Comparison of ENCODE assay signal across 8 mouse cellular contexts in genomic region chr3:95588604-95589086, GRCm38 (mm10). TPM values are rescaled to one million over a fixed set of nuclear protein-coding genes. Genes with fewer than 3 reads are reported as not detected.
DNase-seq lines count a peak whose midpoint lies in the region; ATAC-seq and TF ChIP-seq lines count a peak whose summit lies in the region.

Golph3l (plus strand) TSS chr3:95588934.

- no peaks in the 10 kb centered on the region for H3K27me3 ChIP-seq in Patski
- no peaks in the 10 kb centered on the region for H3K27me3 ChIP-seq in hindbrain, embryonic 13.5 days

- CTCF ChIA-PET in Patski (lab: Charles Lee), result interaction anchor here (0.7 to 1.6 kb wide), 4 partner anchors 10 to 71 kb away, joined by 3 to 7 read pairs (median 4); no protein-coding TSS in a partner anchor

- H3K4me2 ChIP-seq in hindbrain, embryonic 13.5 days, result peak within 1 kb of the TSS; percentile 74

- peak within 1 kb of the TSS; percentile 79 for H3K27ac ChIP-seq in hindbrain, embryonic 13.5 days

- peaks cover 9% of the 10 kb centered on the region for H3K4me1 ChIP-seq in hindbrain, embryonic 13.5 days (replicated peaks)

- WGBS in hindbrain, embryonic 13.5 days, result under 1% methylated on average over 12 of the region's 12 CpGs

- peaks cover 17% of the 10 kb centered on the region for H3K36me3 ChIP-seq in hindbrain, embryonic 13.5 days

- in situ Hi-C loops in Patski (cut with MboI; ENCODE audit: low pct_unique_long_range_greater_than_20kb), result no loop called here

- H3K9me3 ChIP-seq in hindbrain, embryonic 13.5 days, result no peaks in the 10 kb centered on the region

- no peak for TF ChIP-seq CTCF in Patski (IDR thresholded peaks at IDR 0.05)

- H3K9ac ChIP-seq in hindbrain, embryonic 13.5 days, result peak within 1 kb of the TSS; percentile 72

- POLR2A ChIA-PET in Patski (lab: Charles Lee), result no interaction called here

- H3K4me3 ChIP-seq in hindbrain, embryonic 13.5 days, result peak within 1 kb of the TSS; percentile 65

- DNase-seq in Patski (ENCODE audit: low read depth, low spot score), result peak; percentile 99
- peak; percentile 94 to 95 for DNase-seq in cerebellum, postnatal 14 days
- DNase-seq in frontal cortex, postnatal 14 days (ENCODE audit: low spot score in 2 of 2), result peak; percentile 93 to 96
- DNase-seq in layer of hippocampus, postnatal 25 days (ENCODE audit: extremely low spot score in 1 of 2, low spot score in 1 of 2), result peak; percentile 63 to 84
- DNase-seq in lung, postnatal 25 days (ENCODE audit: low spot score), result peak; percentile 99
- peak; percentile 97 for DNase-seq in retina, embryonic 14.5 days (ENCODE audit: low spot score)
- DNase-seq in thymus, postnatal 4 days, result peak; percentile 86

- peak; percentile 100 for ATAC-seq in Patski
- peak; percentile 100 for ATAC-seq in hindbrain, embryonic 13.5 days (ENCODE audit: low FRiP score)

RNA-seq across cellular contexts. Expression of gene Golph3l, which starts in this region (rescaled TPM):
- 46.9 TPM for polyA plus RNA-seq in Patski (2021)
- 30.6 and 32.6 TPM in 2 replicates for polyA plus RNA-seq in hindbrain, embryonic 13.5 days (2015; fragmentation: Nextera tagmentation; extraction: Ambion mirVana)
- 10 to 100 TPM; 22.3 to 25.2 TPM for total RNA-seq in layer of hippocampus, postnatal 25 days (2021)

Comparison
In these comparisons a context has a peak if more than half of its experiments do, and no peak if none do; other contexts are left out.
1. Peak in every context shown above with its lines: DNase-seq, ATAC-seq, H3K4me3 ChIP-seq and H3K27ac ChIP-seq.